Mouse (Mus musculus): ENCODE data around the gene Loxl1. TPM values are rescaled to one million over a fixed set of nuclear protein-coding genes. Genes with fewer than 3 reads are reported as not detected.
A peak's percentile ranks its signal among the peaks of the same experiment; 100 is the strongest.

Gene Loxl1
- polyA plus RNA-seq, 1 experiment, result 15.6 TPM

DNA sequence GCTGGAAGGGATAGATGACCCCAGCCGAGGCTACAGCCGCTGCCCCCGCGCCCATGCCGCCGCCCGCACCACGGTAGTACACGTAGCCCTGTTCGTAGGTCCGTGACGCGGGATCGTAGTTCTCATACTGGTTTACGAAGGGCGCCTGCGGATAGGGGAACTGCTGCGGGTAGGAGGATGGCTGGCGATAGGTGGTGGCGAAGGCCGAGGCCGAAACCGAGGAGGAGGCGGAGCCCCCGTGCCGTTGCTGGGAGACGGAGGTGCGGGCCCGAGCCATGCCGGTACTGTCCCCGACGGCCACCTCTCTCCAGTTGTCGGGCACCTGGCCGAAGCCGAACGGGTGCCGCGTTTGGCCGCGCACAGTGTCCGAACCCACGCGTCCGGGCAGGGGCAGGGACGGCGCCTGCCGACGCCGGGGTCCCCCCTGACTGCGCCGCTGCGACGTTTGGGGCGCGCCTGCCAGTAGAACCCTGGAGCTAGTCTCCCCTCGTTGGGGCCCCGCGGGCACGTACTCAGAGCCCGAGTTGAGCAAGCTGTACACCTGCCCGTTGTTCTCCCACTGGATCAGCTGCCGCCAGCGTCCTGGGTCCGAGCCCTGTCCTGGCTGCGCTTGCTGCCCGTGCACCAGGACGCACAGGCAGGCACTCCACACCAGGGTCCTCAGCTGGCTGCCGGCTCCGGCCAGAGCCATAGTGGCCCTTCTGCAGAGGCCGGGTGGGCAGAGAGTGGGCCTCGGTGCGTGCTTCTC is 616 bp downstream of the Loxl1 start:
- H3K27me3 ChIP-seq (ENCODE audit: control insufficient read depth, insufficient read depth, low read length), result peaks cover 16% of the 10 kb centered on the region
- H3K4me3 ChIP-seq (ENCODE audit: low read depth, low read length), result peak overlapping the region; percentile 47
- WGBS, result 3% methylated on average over 72 of the region's 72 CpGs
- TF ChIP-seq POLR2A (IDR thresholded peaks at IDR 0.05; ENCODE audit: low read depth, low read length), result no peak
- TF ChIP-seq CTCF (IDR thresholded peaks at IDR 0.05; ENCODE audit: extremely low read depth, insufficient read length, insufficient replicate concordance, low read depth, low read length), result no peak
- H3K4me1 ChIP-seq (ENCODE audit: control insufficient read depth, insufficient read depth, insufficient read length, low read length), result no peaks in the 10 kb centered on the region
- H3K27ac ChIP-seq (ENCODE audit: insufficient read depth, low read depth, low read length), result peak overlapping the region; percentile 24
- H3K36me3 ChIP-seq (ENCODE audit: control insufficient read depth, insufficient read depth, low read length), result no peaks in the 10 kb centered on the region

DNA sequence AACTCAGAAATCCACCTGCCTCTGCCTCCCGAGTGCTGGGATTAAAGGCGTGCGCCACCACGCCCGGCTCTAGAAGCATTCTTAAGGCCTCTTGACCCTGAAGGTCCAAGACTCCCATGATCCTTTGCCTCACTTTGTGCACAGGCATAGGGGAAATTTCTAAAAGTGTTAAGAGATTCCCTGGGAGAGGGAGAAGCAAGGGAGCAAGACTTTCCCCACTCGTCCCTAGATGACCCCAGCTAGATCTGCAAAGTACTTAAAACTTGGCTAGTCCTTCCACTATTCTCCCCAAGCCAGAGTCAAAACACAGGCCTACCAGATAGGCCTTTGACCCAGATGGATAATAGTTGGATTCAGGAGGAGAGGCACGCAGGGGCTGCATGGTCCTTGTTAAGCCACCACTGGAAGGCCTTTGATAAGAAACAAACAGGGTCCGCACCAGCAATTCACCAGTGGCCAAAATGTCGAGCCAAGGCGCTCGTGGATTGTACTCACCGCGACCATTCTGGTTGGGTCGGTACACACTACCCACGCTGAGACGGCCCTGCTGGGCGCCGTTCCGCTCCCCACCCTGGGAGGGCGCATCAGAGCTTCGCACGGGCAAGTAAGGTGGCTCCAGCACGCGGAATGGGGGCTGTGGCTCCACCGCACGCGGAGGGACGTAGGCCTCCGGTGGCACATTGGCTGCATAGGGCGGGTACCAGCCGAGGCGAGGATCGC is 1.6 kb downstream of the Loxl1 start:
- Histone ChIP-seq H3K27me3 (ENCODE audit: control insufficient read depth, insufficient read depth, low read length) (peaks cover 16% of the 10 kb centered on the region), H3K27ac (ENCODE audit: insufficient read depth, low read depth, low read length) (no peak overlapping the region), H3K4me3 (ENCODE audit: low read depth, low read length) (peak overlapping the region; percentile 47), H3K36me3 (ENCODE audit: control insufficient read depth, insufficient read depth, low read length) (no peaks in the 10 kb centered on the region), H3K4me1 (ENCODE audit: control insufficient read depth, insufficient read depth, insufficient read length, low read length) (no peaks in the 10 kb centered on the region)
- no peak for TF ChIP-seq CTCF (IDR thresholded peaks at IDR 0.05; ENCODE audit: extremely low read depth, insufficient read length, insufficient replicate concordance, low read depth, low read length)
- TF ChIP-seq POLR2A (IDR thresholded peaks at IDR 0.05; ENCODE audit: low read depth, low read length), result no peak
- WGBS, result 72% methylated on average over 33 of the region's 33 CpGs

GRCm38 (mm10) chr9:58310043-58310660 is 2.8 kb downstream of the Loxl1 start:
- TF ChIP-seq POLR2A (IDR thresholded peaks at IDR 0.05; ENCODE audit: low read depth, low read length), result no peak
- TF ChIP-seq CTCF (IDR thresholded peaks at IDR 0.05; ENCODE audit: extremely low read depth, insufficient read length, insufficient replicate concordance, low read depth, low read length), result no peak
- 72% methylated on average over 14 of the region's 14 CpGs for WGBS
- Histone ChIP-seq H3K27me3 (ENCODE audit: control insufficient read depth, insufficient read depth, low read length) (peaks cover 16% of the 10 kb centered on the region), H3K4me1 (ENCODE audit: control insufficient read depth, insufficient read depth, insufficient read length, low read length) (no peaks in the 10 kb centered on the region), H3K27ac (ENCODE audit: insufficient read depth, low read depth, low read length) (no peak overlapping the region), H3K36me3 (ENCODE audit: control insufficient read depth, insufficient read depth, low read length) (no peaks in the 10 kb centered on the region), H3K4me3 (ENCODE audit: low read depth, low read length) (no peak overlapping the region)

DNA sequence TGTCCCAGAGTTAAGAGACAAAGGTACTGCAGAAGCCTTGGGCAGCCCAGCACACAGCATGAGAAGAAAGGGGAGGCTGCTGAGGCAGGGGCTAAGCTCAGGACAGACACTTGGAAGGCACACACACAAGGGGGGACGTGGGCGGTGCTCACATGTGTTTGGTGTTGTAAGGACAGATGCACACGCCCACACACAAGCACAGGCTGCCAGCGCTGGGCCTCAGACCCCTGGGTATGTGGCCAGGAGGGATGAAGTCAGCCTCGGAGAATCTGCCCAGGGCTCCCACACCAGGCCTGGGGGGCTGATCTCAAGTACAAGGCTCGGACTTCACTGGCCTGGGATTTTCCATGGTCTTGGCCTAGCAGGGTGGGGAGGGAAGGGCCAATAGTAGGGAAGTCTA is 4.6 kb downstream of the Loxl1 start:
- no peak for TF ChIP-seq CTCF (IDR thresholded peaks at IDR 0.05; ENCODE audit: extremely low read depth, insufficient read length, insufficient replicate concordance, low read depth, low read length)
- no peak for TF ChIP-seq POLR2A (IDR thresholded peaks at IDR 0.05; ENCODE audit: low read depth, low read length)
- no peaks in the 10 kb centered on the region for H3K4me1 ChIP-seq (ENCODE audit: control insufficient read depth, insufficient read depth, insufficient read length, low read length)
- H3K36me3 ChIP-seq (ENCODE audit: control insufficient read depth, insufficient read depth, low read length), result no peaks in the 10 kb centered on the region
- peaks cover 13% of the 10 kb centered on the region for H3K27me3 ChIP-seq (ENCODE audit: control insufficient read depth, insufficient read depth, low read length)
- no peak overlapping the region for H3K4me3 ChIP-seq (ENCODE audit: low read depth, low read length)
- H3K27ac ChIP-seq (ENCODE audit: insufficient read depth, low read depth, low read length), result no peak overlapping the region
- 60% methylated on average over 6 of the region's 6 CpGs for WGBS

- WGBS, result 19% methylated on average over 6 of the region's 6 CpGs
- no peaks in the 10 kb centered on the region for H3K36me3 ChIP-seq (ENCODE audit: control insufficient read depth, insufficient read depth, low read length)
- H3K27ac ChIP-seq (ENCODE audit: insufficient read depth, low read depth, low read length), result no peak overlapping the region
- no peak overlapping the region for H3K4me3 ChIP-seq (ENCODE audit: low read depth, low read length)
- TF ChIP-seq CTCF (IDR thresholded peaks at IDR 0.05; ENCODE audit: extremely low read depth, insufficient read length, insufficient replicate concordance, low read depth, low read length), result no peak
- TF ChIP-seq POLR2A (IDR thresholded peaks at IDR 0.05; ENCODE audit: low read depth, low read length), result no peak
- no peaks in the 10 kb centered on the region; the same call in 1 of the 2 replicates for H3K4me1 ChIP-seq (ENCODE audit: control insufficient read depth, insufficient read depth, insufficient read length, low read length)
- H3K27me3 ChIP-seq (ENCODE audit: control insufficient read depth, insufficient read depth, low read length), result no peaks in the 10 kb centered on the region
Observed at GRCm38 (mm10) chr9:58305686-58306085, 7.3 kb downstream of the Loxl1 start.

GRCm38 (mm10) chr9:58303599-58304271 is 9.3 kb downstream of the Loxl1 start:
- no peaks in the 10 kb centered on the region; the same call in 1 of the 2 replicates for H3K4me1 ChIP-seq (ENCODE audit: control insufficient read depth, insufficient read depth, insufficient read length, low read length)

More at GRCm38 (mm10) chr9:58303599-58304271, 9.3 kb downstream of the Loxl1 start:
- Histone ChIP-seq H3K27ac (ENCODE audit: insufficient read depth, low read depth, low read length) (no peak overlapping the region), H3K4me3 (ENCODE audit: low read depth, low read length) (no peak overlapping the region), H3K36me3 (ENCODE audit: control insufficient read depth, insufficient read depth, low read length) (no peaks in the 10 kb centered on the region), H3K27me3 (ENCODE audit: control insufficient read depth, insufficient read depth, low read length) (no peaks in the 10 kb centered on the region)
- no peak for TF ChIP-seq CTCF (IDR thresholded peaks at IDR 0.05; ENCODE audit: extremely low read depth, insufficient read length, insufficient replicate concordance, low read depth, low read length)
- TF ChIP-seq POLR2A (IDR thresholded peaks at IDR 0.05; ENCODE audit: low read depth, low read length), result no peak
- 61% methylated on average over 8 of the region's 8 CpGs for WGBS

Measured in small intestine, adult 2 months (tissue).